Mouse (Mus musculus) frontal cortex, postnatal 10 days (tissue): ENCODE data around the gene Pitx1.

ENCODE experiments used
- DNase-seq, 2 experiments: peaks; one replicate each; pipeline ENCODE4 v3.0.0; 2022; ENCODE audit warnings: low spot score in 2 of 2, mixed read lengths in 1 of 2

Gene Pitx1

DNA sequence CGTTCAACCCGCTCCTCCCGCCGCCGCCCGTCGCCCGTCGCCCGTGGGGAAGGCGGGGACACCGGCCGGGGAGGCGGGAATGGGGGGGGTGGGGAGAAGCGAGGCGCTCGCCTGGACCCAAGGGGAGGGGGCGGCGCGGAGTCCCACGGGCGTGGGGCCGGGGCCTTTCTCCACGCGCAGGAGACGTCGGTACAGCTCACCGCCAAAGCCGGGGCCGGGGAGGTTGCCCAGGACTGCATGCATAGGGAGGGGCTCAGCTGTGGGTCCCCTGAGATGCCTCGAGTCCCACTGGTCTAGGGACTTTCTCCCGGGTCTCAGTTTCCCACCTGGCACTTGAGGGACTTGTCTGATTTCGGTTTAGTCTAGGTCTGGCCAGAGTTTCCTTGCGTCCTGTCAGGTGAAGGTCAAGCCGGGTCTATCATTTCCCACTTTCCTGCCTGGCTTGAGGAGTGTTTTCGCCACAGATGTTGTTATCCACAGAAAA lies at the start of gene Pitx1:
Pitx1 (minus strand) TSS at position 51 of the 484 bp plus-strand sequence.
- DNase-seq = no peak

- DNase-seq = no peak
Measured at GRCm38 (mm10) chr13:55881431-55882202, 45.6 kb upstream of the Pitx1 start.

GRCm38 (mm10) chr13:55878353-55878752 lies 42.4 kb upstream of the Pitx1 start:
- DNase-seq = no peak

GRCm38 (mm10) chr13:55871410-55871809 lies 35.4 kb upstream of the Pitx1 start:
- no peak for DNase-seq

DNA sequence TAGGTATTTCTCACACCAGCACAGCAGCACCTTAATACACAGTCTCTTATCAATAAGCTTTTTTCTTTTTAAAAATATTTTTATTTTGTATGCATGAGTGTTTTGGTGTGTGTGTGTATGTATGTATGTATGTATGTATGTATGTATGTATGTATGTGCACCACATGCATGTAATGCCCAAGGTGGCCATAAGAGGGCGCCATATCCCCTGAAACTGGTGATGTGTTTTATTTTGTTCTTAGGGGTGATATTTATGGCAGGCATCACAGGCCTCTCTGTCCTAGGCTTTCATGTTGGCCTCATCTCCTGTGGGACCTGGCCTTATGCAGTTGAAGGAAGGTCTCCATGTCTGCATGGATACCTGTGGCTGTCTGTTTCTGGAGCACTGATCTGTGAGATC lies 34.0 kb upstream of the Pitx1 start:
- DNase-seq = no peak

- no peak for DNase-seq
Measured at GRCm38 (mm10) chr13:55867540-55868103, 31.6 kb upstream of the Pitx1 start.

- no peak for DNase-seq
Measured at GRCm38 (mm10) chr13:55860483-55860882, 24.5 kb upstream of the Pitx1 start.

DNA sequence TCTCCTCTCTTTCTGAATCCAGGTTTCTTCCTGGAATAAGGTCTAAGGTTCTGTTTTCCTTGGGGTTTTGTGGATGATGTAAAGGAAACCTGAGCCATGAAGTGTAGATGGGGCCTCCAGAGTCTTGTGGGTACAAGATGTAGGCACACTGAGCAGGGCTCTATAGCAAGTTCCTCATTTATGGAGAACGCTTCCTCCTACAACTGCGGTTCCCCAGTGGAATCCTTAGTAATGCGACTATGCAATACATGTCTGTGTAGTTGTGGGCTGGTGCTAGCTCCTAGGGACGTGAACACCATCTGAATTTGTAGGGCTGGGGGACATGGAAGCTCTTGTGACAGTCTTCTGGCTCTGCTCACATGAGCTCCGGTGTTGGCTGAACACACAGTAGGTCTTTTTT lies 22.5 kb upstream of the Pitx1 start:
- no peak for DNase-seq

GRCm38 (mm10) chr13:55855793-55856192 lies 19.8 kb upstream of the Pitx1 start:
- no peak for DNase-seq

- no peak for DNase-seq
Measured at GRCm38 (mm10) chr13:55852205-55852604, 16.2 kb upstream of the Pitx1 start.

DNA sequence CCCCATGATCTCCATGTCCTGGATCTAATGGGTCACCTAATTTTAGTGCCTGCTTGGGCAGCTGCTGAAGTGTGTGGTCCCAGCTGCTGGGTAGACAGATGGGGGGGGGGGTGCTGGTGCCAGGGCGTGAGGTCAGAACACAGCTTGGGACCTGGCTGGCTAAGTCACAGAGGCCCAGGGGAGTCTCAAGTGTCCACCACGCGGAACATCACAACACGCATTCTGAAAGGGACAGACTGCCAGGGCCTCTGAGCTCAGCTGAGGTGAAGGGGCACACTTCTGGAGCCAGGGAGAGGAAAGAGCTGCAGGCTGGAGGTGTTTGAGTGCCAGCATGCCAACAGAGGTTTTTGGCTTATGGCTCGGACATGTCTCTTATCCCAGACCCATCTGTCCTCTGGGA lies 14.7 kb upstream of the Pitx1 start:
- DNase-seq = no peak

DNA sequence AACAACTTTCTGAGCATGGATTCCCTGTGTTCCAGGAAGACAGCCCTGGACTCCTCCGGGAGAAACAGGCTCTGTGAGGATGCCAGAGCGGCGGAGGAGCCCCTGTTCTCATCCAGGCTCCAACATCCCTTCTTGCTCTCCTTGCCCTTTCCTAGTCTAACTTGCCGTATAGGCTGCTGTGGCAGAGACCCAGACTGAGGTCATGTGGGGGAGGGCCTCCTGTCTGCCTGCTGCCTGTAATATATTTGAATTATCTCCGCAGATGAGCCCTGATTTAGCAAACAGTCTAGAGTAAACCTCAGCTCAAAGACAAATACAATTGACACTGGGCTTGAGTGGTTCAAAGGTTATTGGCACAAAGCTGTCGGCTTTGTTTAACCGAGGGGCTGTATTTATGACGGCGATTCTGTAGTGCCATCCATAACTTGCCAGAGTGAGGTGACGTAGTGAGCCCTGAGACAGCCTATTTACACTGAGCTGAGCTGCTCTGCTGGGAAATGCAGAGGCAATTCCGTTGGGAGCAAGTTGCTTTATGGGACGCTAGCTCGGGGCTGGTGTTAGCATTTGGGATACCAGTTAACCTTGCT lies 12.7 kb upstream of the Pitx1 start:
- DNase-seq = no peak

GRCm38 (mm10) chr13:55847805-55848204 lies 11.8 kb upstream of the Pitx1 start:
- no peak for DNase-seq

DNA sequence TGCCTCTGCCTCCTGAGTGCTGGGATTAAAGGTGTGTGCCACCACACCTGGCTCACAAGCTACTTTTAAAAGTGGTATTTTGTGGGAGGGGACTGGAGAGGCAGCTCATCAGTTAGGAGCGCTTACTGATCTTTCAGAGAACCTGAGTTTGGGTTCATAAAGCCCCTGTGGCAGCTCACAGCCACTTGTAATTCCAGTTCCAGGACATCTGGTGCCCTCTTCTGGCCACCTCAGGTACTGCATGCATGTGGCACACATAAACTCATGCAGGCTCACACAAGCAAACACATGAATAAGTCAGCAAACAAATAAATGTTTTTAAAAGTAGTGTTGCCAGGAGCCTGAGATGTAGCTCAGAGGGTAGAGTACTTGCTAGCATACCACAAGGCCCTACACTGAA lies 7.7 kb upstream of the Pitx1 start:
- no peak for DNase-seq

- DNase-seq = no peak
Measured at GRCm38 (mm10) chr13:55840223-55840622, 4.2 kb upstream of the Pitx1 start.

GRCm38 (mm10) chr13:55836786-55837780 lies 1.1 kb upstream of the Pitx1 start:
- no peak for DNase-seq

DNA sequence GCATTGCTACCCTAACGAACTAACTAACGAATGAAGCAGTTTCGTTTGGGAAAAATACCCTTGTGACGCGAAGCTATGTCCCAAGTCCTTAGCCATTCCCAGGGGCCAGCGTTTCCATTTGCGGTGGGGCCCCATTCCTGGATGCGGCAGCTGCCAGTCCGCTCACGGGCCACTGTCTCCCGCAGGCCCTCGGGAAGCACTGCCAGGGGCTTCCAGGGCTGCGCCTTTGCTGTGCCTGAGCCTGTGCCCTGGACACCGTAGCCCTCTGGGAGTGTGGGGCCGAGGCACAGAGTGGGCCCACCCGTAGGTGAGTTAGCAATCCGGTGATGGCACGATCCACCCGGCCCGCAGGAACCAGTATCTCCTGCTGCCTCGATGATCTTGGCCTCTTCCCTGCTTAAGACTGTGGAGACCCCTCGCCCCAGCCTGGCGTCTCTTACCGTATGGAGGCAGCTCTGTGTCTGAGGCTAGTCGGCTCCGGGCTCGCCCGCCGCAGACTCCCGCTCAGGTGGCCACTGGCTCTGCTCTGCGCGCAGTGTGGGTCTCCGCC lies 369 bp downstream of the Pitx1 start:
- DNase-seq = no peak

DNA sequence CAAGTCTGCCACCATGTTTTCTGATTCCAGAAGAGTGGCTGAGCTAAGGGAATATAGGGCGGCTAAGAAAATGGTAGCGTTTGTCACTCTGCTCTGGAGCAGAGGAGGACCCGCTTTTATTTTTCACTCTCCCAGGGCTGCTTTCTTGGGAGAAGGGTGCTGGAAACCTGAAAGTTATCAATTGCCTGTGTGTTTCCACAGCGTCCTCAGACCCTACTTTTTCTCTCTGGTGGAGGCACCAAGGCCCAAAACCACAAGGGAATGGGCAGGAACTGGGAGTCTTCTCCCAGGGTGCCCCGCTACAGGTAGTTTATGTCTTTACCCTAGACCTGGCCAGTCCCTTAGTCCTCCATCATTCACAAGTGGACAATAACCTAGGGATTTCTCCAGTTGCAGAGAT lies 1.3 kb downstream of the Pitx1 start:
- no peak for DNase-seq

DNA sequence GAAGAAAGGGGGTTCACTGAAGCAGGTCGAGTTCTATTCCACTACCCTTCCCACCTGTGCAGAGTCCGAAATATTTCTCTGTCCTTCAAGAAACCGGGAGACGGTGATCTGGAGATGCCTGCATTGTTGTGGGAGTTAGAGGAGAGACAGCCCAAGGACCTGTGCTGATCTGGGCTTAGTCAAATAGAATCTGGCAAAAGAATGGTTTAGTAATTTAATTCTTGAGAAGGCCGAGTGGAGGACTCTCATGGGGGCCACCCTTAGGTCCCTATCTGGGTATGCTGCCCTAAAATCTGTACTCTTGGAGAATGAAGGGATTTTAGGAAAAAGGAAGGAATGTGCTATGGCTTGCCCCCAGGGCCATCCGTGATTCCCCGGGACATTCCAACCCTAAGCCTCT lies 2.1 kb downstream of the Pitx1 start:
- DNase-seq = no peak

GRCm38 (mm10) chr13:55832602-55833001 lies 3.4 kb downstream of the Pitx1 start:
- no peak for DNase-seq

- no peak for DNase-seq
Measured at GRCm38 (mm10) chr13:55831722-55832160, 4.3 kb downstream of the Pitx1 start.
